Comparison of ENCODE assay signal across 26 mouse cellular contexts in genomic region chr13:102570286-102570685, GRCm38 (mm10).
A peak's percentile ranks its signal among the peaks of the same experiment; 100 is the strongest.
DNase-seq lines count a peak whose midpoint lies in the region; ATAC-seq and TF ChIP-seq lines count a peak whose summit lies in the region.
"Had no signal": no experiment of that assay in that cellular context is flagged by ENCODE, and none has a peak within 500 bp of the region (broad histone marks: within the 10 kb centered on the region; RNA-seq: fewer than 3 reads in every experiment).

No protein-coding gene starts in this region.

- no peak overlapping the region for H3K4me2 ChIP-seq in lung, postnatal 0 days (replicated peaks; ENCODE audit: low read depth, low read length)
- H3K4me2 ChIP-seq in intestine, embryonic 15.5 days (replicated peaks) = no peak overlapping the region
- H3K4me2 ChIP-seq: embryonic facial prominence, embryonic 13.5 days; embryonic facial prominence, embryonic 15.5 days; forebrain, embryonic 12.5 days had no signal

- intact Hi-C loops in gastrocnemius, postnatal 36 days (cut with DNase I) = no loop called here

- no peak for ATAC-seq in lung, postnatal 0 days
- no peak for ATAC-seq in intestine, embryonic 15.5 days
- ATAC-seq: CD4-positive, CD25-positive, alpha-beta regulatory T cell, adult 4 months; forebrain, embryonic 14.5 days; forebrain, embryonic 16.5 days had no signal

- H3K4me1 ChIP-seq in lung, postnatal 0 days (ENCODE audit: insufficient read depth, low read depth, low read length) = no peaks in the 10 kb centered on the region
- no peaks in the 10 kb centered on the region for H3K4me1 ChIP-seq in intestine, embryonic 15.5 days (replicated peaks)

- H3K36me3 ChIP-seq in lung, postnatal 0 days (ENCODE audit: insufficient read depth, low read length) = no peaks in the 10 kb centered on the region
- no peaks in the 10 kb centered on the region for H3K36me3 ChIP-seq in intestine, embryonic 15.5 days
- H3K36me3 ChIP-seq: embryonic facial prominence, embryonic 13.5 days; embryonic facial prominence, embryonic 15.5 days; forebrain, embryonic 10.5 days; forebrain, embryonic 12.5 days; G1E had no signal

- peak; percentile 41 for DNase-seq in lung, postnatal 0 days (ENCODE audit: low spot score)
- no peak for DNase-seq in lung, adult 18-20 months
- peak; percentile 66 for DNase-seq in MN1 (ENCODE audit: low spot score)
- no peak for DNase-seq in gastrocnemius, postnatal 36 days
- DNase-seq: adrenal gland, adult 2 months; adrenal gland, postnatal 10 days; adrenal gland, postnatal 25 days; B cell, adult 2 months; cerebellum, adult 11 months; cerebellum, adult 18-20 months; cerebellum, adult 8-10 months; cerebellum, adult 9-11 months; cerebellum, postnatal 14 days; cerebellum, postnatal 36 days; embryo, embryonic 11 days had no signal

- no peak overlapping the region for H3K9ac ChIP-seq in lung, postnatal 0 days (replicated peaks; ENCODE audit: low read depth)
- no peak overlapping the region for H3K9ac ChIP-seq in intestine, embryonic 15.5 days
- H3K9ac ChIP-seq: embryonic facial prominence, embryonic 13.5 days; embryonic facial prominence, embryonic 15.5 days; forebrain, embryonic 12.5 days had no signal

- H3K9me3 ChIP-seq in lung, postnatal 0 days (ENCODE audit: low read length) = no peaks in the 10 kb centered on the region
- H3K9me3 ChIP-seq in intestine, embryonic 15.5 days = no peaks in the 10 kb centered on the region
- H3K9me3 ChIP-seq: embryonic facial prominence, embryonic 13.5 days; embryonic facial prominence, embryonic 15.5 days; forebrain, embryonic 10.5 days; forebrain, embryonic 12.5 days; G1E had no signal

- H3K4me3 ChIP-seq in lung, postnatal 0 days (ENCODE audit: low read depth, low read length) = no peak overlapping the region
- H3K4me3 ChIP-seq in intestine, embryonic 15.5 days (replicated peaks) = no peak overlapping the region
- H3K4me3 ChIP-seq: embryonic facial prominence, embryonic 13.5 days; embryonic facial prominence, embryonic 15.5 days; erythroblast, embryonic 14.5 days; forebrain, embryonic 10.5 days; forebrain, embryonic 12.5 days had no signal

- 86% methylated on average over 1 of the region's 1 CpGs for WGBS in lung, postnatal 0 days
- 90% methylated on average over 1 of the region's 1 CpGs for WGBS in intestine, embryonic 15.5 days

- no peak for TF ChIP-seq CTCF in lung, postnatal 0 days (IDR thresholded peaks at IDR 0.05)

- H3K27ac ChIP-seq in lung, postnatal 0 days (ENCODE audit: low read length) = no peak overlapping the region
- H3K27ac ChIP-seq in intestine, embryonic 15.5 days = no peak overlapping the region
- H3K27ac ChIP-seq: embryonic facial prominence, embryonic 13.5 days; embryonic facial prominence, embryonic 15.5 days; forebrain, embryonic 10.5 days; forebrain, embryonic 12.5 days had no signal

- H3K27me3 ChIP-seq in lung, postnatal 0 days (replicated peaks; ENCODE audit: insufficient read depth, low read length) = no peaks in the 10 kb centered on the region
- no peaks in the 10 kb centered on the region for H3K27me3 ChIP-seq in intestine, embryonic 15.5 days (replicated peaks)
- H3K27me3 ChIP-seq: CH12.LX; embryonic facial prominence, embryonic 13.5 days; embryonic facial prominence, embryonic 15.5 days; forebrain, embryonic 12.5 days had no signal

- TF ChIP-seq EP300 in lung, postnatal 0 days (IDR thresholded peaks at IDR 0.05) = peak; percentile 27; the same call in 1 of the 2 replicates

Comparison
In these comparisons a context has a peak if more than half of its experiments do, and no peak if none do; other contexts are left out.
1. DNase-seq: peak in lung, postnatal 0 days (single experiment) and MN1 (single experiment); none in lung, adult 18-20 months (0 of 2) and gastrocnemius, postnatal 36 days (0 of 2).